Mouse (Mus musculus) C2C12 (cell line): ENCODE data around the gene Abhd2. TPM values are rescaled to one million over a fixed set of nuclear protein-coding genes. Genes with fewer than 3 reads are reported as not detected.

ENCODE experiments used
- H3K27me3 ChIP-seq: one replicate; pipeline ENCODE4 v1.6.1; 2011; ENCODE audit not compliant: control insufficient read depth, insufficient read depth, insufficient read length
- H3K36me3 ChIP-seq: one replicate; pipeline ENCODE4 v1.6.1; 2011; ENCODE audit not compliant: control insufficient read depth, insufficient read depth
- H3K4me3 ChIP-seq: one replicate; pipeline ENCODE4 v1.5.1; 2011; ENCODE audit warnings: mild to moderate bottlenecking, control low read depth; ENCODE audit not compliant: poor library complexity, insufficient read depth, severe bottlenecking
- H3K79me2 ChIP-seq: one replicate; pipeline ENCODE4 v1.6.1; 2011; ENCODE audit not compliant: control insufficient read depth, insufficient read depth
- H3K79me3 ChIP-seq: one replicate; pipeline ENCODE4 v1.6.1; 2011; ENCODE audit warnings: low read depth, control low read depth
- H3ac ChIP-seq: one replicate; pipeline ENCODE3; 2011; ENCODE audit warnings: low read depth; ENCODE audit not compliant: control insufficient read depth, insufficient read length
- CEBPB ChIP-seq: IDR thresholded peaks from one replicate; pipeline ENCODE4 v1.6.1; 2011; ENCODE audit warnings: low read depth, mild to moderate bottlenecking, control low read depth, moderate library complexity
- CTCF ChIP-seq: IDR thresholded peaks from one replicate; pipeline ENCODE4 v1.5.1; 2011; ENCODE audit not compliant: control insufficient read depth, insufficient read depth, insufficient read length
- FOSL1 ChIP-seq: IDR thresholded peaks from one replicate; pipeline ENCODE4 v1.8.0; 2011; ENCODE audit warnings: mild to moderate bottlenecking, low read length; ENCODE audit not compliant: poor library complexity, insufficient read depth, severe bottlenecking
- MAX ChIP-seq: IDR thresholded peaks from one replicate; pipeline ENCODE4 v1.6.1; 2011; ENCODE audit warnings: mild to moderate bottlenecking, control low read depth
- MYOD1 ChIP-seq: IDR thresholded peaks from one replicate; pipeline ENCODE4 v1.6.1; 2011; ENCODE audit warnings: low read depth; ENCODE audit not compliant: control insufficient read depth, insufficient read length
- MYOG ChIP-seq: IDR thresholded peaks from one replicate; pipeline ENCODE4 v1.6.1; 2011; ENCODE audit not compliant: control insufficient read depth, insufficient read length; ENCODE audit errors: extremely low read depth
- USF1 ChIP-seq: IDR thresholded peaks from one replicate; pipeline ENCODE4 v1.6.1; 2011; ENCODE audit warnings: low read depth, mild to moderate bottlenecking, control low read depth, moderate library complexity
- polyA plus RNA-seq: library from polyadenylated mRNA; unstranded; fragments of >200 nt; fragmentation: generic; extraction: Trizol; gene quantifications from one replicate; pipeline ENCODE4 v1.2.1, GENCODE M21; 2012; ENCODE audit warnings: missing spikeins

Gene Abhd2
- polyA plus RNA-seq, 1 experiment: 28.3 TPM

GRCm38 (mm10) chr7:79269411-79269810 is 3.6 kb upstream of the Abhd2 start:
- peak; percentile 44 for TF ChIP-seq MAX
- no peak for TF ChIP-seq CEBPB
- Histone ChIP-seq H3K4me3 (no peak overlapping the region), H3K36me3 (no peaks in the 10 kb centered on the region), H3K79me3 (peaks cover 13% of the 10 kb centered on the region), H3ac (no peak overlapping the region), H3K27me3 (no peaks in the 10 kb centered on the region), H3K79me2 (peaks cover 14% of the 10 kb centered on the region)

GRCm38 (mm10) chr7:79269866-79270265 is 3.1 kb upstream of the Abhd2 start:
- Histone ChIP-seq H3K79me3 (peaks cover 18% of the 10 kb centered on the region), H3K4me3 (no peak overlapping the region), H3ac (no peak overlapping the region), H3K36me3 (no peaks in the 10 kb centered on the region), H3K27me3 (no peaks in the 10 kb centered on the region), H3K79me2 (peaks cover 18% of the 10 kb centered on the region)
- TF ChIP-seq MYOG: no peak
- peak; percentile 20 for TF ChIP-seq USF1
- no peak for TF ChIP-seq CEBPB

- H3K27me3 ChIP-seq: no peaks in the 10 kb centered on the region
- no peak overlapping the region for H3ac ChIP-seq
- TF ChIP-seq CTCF (no peak), MYOD1 (peak; percentile 59), MAX (peak; percentile 62), CEBPB (no peak)
- peaks cover 29% of the 10 kb centered on the region for H3K79me2 ChIP-seq
- H3K79me3 ChIP-seq: peaks cover 29% of the 10 kb centered on the region
- peaks cover under 1% of the 10 kb centered on the region for H3K36me3 ChIP-seq
- no peak overlapping the region for H3K4me3 ChIP-seq
These were observed 2.0 kb upstream of the Abhd2 start for GRCm38 (mm10) chr7:79270961-79271387.

- H3K79me2 ChIP-seq: peaks cover 41% of the 10 kb centered on the region
- H3K27me3 ChIP-seq: no peaks in the 10 kb centered on the region
- H3ac ChIP-seq: peak overlapping the region; percentile 16
- H3K36me3 ChIP-seq: peaks cover 6% of the 10 kb centered on the region
- peaks cover 40% of the 10 kb centered on the region for H3K79me3 ChIP-seq
- H3K4me3 ChIP-seq: no peak overlapping the region
- TF ChIP-seq MYOG: no peak
- TF ChIP-seq USF1: no peak
- TF ChIP-seq FOSL1: no peak
- TF ChIP-seq CTCF: no peak
- TF ChIP-seq MAX: no peak
- TF ChIP-seq CEBPB: no peak
- no peak for TF ChIP-seq MYOD1
These were observed 874 bp upstream of the Abhd2 start for GRCm38 (mm10) chr7:79271861-79272788.

GRCm38 (mm10) chr7:79273738-79274472 is 906 bp downstream of the Abhd2 start:
- peaks cover 58% of the 10 kb centered on the region for H3K79me2 ChIP-seq
- peak overlapping the region; percentile 71 for H3K4me3 ChIP-seq
- H3K79me3 ChIP-seq: peaks cover 57% of the 10 kb centered on the region
- TF ChIP-seq MYOD1: no peak
- no peak for TF ChIP-seq MAX
- TF ChIP-seq CEBPB: no peak
- no peak for TF ChIP-seq FOSL1
- TF ChIP-seq CTCF: no peak
- no peak for TF ChIP-seq MYOG
- TF ChIP-seq USF1: no peak
- no peaks in the 10 kb centered on the region for H3K27me3 ChIP-seq
- peak overlapping the region; percentile 80 for H3ac ChIP-seq
- peaks cover 6% of the 10 kb centered on the region for H3K36me3 ChIP-seq

- Histone ChIP-seq H3K4me3 (peak overlapping the region; percentile 71), H3K36me3 (peaks cover 6% of the 10 kb centered on the region), H3K79me2 (peaks cover 65% of the 10 kb centered on the region), H3K27me3 (no peaks in the 10 kb centered on the region), H3ac (peak overlapping the region; percentile 80), H3K79me3 (peaks cover 62% of the 10 kb centered on the region)
- TF ChIP-seq CTCF: no peak
- no peak for TF ChIP-seq MYOD1
- TF ChIP-seq CEBPB: no peak
- TF ChIP-seq FOSL1: no peak
- TF ChIP-seq MYOG: no peak
- no peak for TF ChIP-seq USF1
- TF ChIP-seq MAX: no peak
These were observed 1.5 kb downstream of the Abhd2 start for GRCm38 (mm10) chr7:79274473-79275010.
